Comparison of ENCODE assay signal across 12 mouse cellular contexts in the genomic region with DNA sequence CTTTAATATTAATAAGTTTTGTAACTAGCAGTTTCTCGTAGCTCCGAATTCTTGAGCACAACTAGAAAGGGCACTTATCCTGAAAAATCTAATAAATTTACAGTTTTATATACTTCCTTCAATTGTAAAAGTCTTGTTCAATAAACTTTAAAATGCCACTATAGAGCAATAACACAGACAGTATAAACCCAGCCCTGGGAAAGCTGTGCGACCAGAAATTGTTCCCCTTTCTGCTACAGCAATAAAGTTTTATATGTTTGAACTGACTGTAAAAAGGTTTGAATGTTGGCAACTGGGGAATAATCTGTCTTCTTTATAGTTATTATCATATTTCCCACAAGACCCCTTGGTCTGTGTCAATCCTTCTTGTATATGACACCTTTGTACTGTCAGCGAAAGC.
"Had no signal": no experiment of that assay in that cellular context is flagged by ENCODE, and none has a peak within 500 bp of the region (broad histone marks: within the 10 kb centered on the region; RNA-seq: fewer than 3 reads in every experiment).

No protein-coding gene starts in this region.

- ATAC-seq: hindbrain, postnatal 0 days had no signal

- H3K36me3 ChIP-seq: midbrain, embryonic 12.5 days; neural tube, embryonic 12.5 days had no signal

- H3K27me3 ChIP-seq: midbrain, embryonic 12.5 days; neural tube, embryonic 12.5 days had no signal

- H3K4me2 ChIP-seq: midbrain, embryonic 12.5 days; neural tube, embryonic 12.5 days had no signal

- H3K9me3 ChIP-seq: midbrain, embryonic 12.5 days; neural tube, embryonic 12.5 days had no signal

- H3K4me3 ChIP-seq: midbrain, embryonic 12.5 days; myocyte; neural tube, embryonic 12.5 days had no signal

- H3K27ac ChIP-seq: hindbrain, postnatal 0 days; liver, embryonic 14.5 days; neural tube, embryonic 12.5 days; stomach, postnatal 0 days had no signal

- DNase-seq: kidney, adult 8-10 months; kidney, postnatal 25 days; layer of hippocampus, adult 9-11 months; layer of hippocampus, postnatal 36 days; lung, adult 18-20 months; thymus, postnatal 36 days had no signal

- H3K9ac ChIP-seq: liver, embryonic 14.5 days; midbrain, embryonic 12.5 days; neural tube, embryonic 12.5 days had no signal
